7 mouse cellular contexts compared by ENCODE assay signal in genomic region chr13:46633320-46634132, GRCm38 (mm10). TPM values are rescaled to one million over a fixed set of nuclear protein-coding genes. Genes with fewer than 3 reads are reported as not detected.
A peak's percentile ranks its signal among the peaks of the same experiment; 100 is the strongest.
DNase-seq lines count a peak whose midpoint lies in the region; ATAC-seq and TF ChIP-seq lines count a peak whose summit lies in the region.

No protein-coding gene starts in this region.

- TF ChIP-seq CTCF in midbrain, postnatal 0 days (IDR thresholded peaks at IDR 0.05): no peak; the same call in 1 of the 2 replicates

- no peaks in the 10 kb centered on the region for H3K9me3 ChIP-seq in embryonic facial prominence, embryonic 15.5 days (replicated peaks)
- H3K9me3 ChIP-seq in midbrain, postnatal 0 days (ENCODE audit: low read length): no peaks in the 10 kb centered on the region

- H3K4me1 ChIP-seq in embryonic facial prominence, embryonic 15.5 days: peaks cover 12% of the 10 kb centered on the region
- H3K4me1 ChIP-seq in midbrain, postnatal 0 days (ENCODE audit: insufficient read depth, low read length): no peaks in the 10 kb centered on the region

- no peaks in the 10 kb centered on the region; the same call in 1 of the 2 replicates for H3K27me3 ChIP-seq in embryonic facial prominence, embryonic 15.5 days
- no peaks in the 10 kb centered on the region for H3K27me3 ChIP-seq in midbrain, postnatal 0 days (ENCODE audit: insufficient read depth, low read length)

- 24% methylated on average over 18 of the region's 18 CpGs for WGBS in embryonic facial prominence, embryonic 15.5 days
- 9% methylated on average over 18 of the region's 18 CpGs for WGBS in midbrain, postnatal 0 days

- no peak overlapping the region for H3K27ac ChIP-seq in embryonic facial prominence, embryonic 15.5 days (replicated peaks)
- H3K27ac ChIP-seq in midbrain, postnatal 0 days (ENCODE audit: low read depth, low read length): peak overlapping the region; percentile 87

- peak overlapping the region; percentile 36 for H3K4me2 ChIP-seq in embryonic facial prominence, embryonic 15.5 days (replicated peaks)
- H3K4me2 ChIP-seq in midbrain, postnatal 0 days (ENCODE audit: low read depth, low read length, poor library complexity, severe bottlenecking): peak overlapping the region; percentile 26; the same call in 1 of the 2 replicates

- no peaks in the 10 kb centered on the region for H3K36me3 ChIP-seq in embryonic facial prominence, embryonic 15.5 days
- H3K36me3 ChIP-seq in midbrain, postnatal 0 days (ENCODE audit: insufficient read depth, low read length): no peaks in the 10 kb centered on the region

- no peak overlapping the region for H3K4me3 ChIP-seq in embryonic facial prominence, embryonic 15.5 days (replicated peaks)
- no peak overlapping the region for H3K4me3 ChIP-seq in midbrain, postnatal 0 days (ENCODE audit: low read depth, low read length)

- no peak overlapping the region for H3K9ac ChIP-seq in embryonic facial prominence, embryonic 15.5 days
- peak overlapping the region; percentile 54 for H3K9ac ChIP-seq in midbrain, postnatal 0 days (replicated peaks; ENCODE audit: low read length, poor library complexity, severe bottlenecking)

- ATAC-seq in embryonic facial prominence, embryonic 15.5 days (ENCODE audit: insufficient number of reproducible peaks, low FRiP score, low TSS enrichment, low read depth): no peak
- peak; percentile 86 for ATAC-seq in midbrain, postnatal 0 days (ENCODE audit: low FRiP score)
- no peak for ATAC-seq in erythroid progenitor cell, adult 5-6 weeks (replicated peaks; ENCODE audit: low FRiP score, poor library complexity, severe bottlenecking)

- DNase-seq in cerebellum, adult 9-11 months: peak; percentile 23
- DNase-seq in layer of hippocampus, postnatal 10 days (ENCODE audit: low spot score in 2 of 2): peak; percentile 54 to 70
- peak; percentile 85 for DNase-seq in midbrain, postnatal 0 days (ENCODE audit: low spot score)
- no peak for DNase-seq in lung, postnatal 14 days
- DNase-seq in adrenal gland, postnatal 14 days: no peak

RNA-seq across cellular contexts. Expression of gene Fam8a1, which starts 35.8 kb away (rescaled TPM):
- 12.2 and 13.5 TPM in 2 replicates for polyA plus RNA-seq in embryonic facial prominence, embryonic 15.5 days (2015; fragmentation: Nextera tagmentation; extraction: Ambion mirVana)
- total RNA-seq in layer of hippocampus, postnatal 10 days (2021): 10 to 100 TPM; 64.4 to 69.3 TPM
- total RNA-seq in midbrain, postnatal 0 days (2014; rRNA removed): 59.2 and 68.1 TPM in 2 replicates
- 15.8 and 18.1 TPM in 2 replicates for polyA plus RNA-seq in midbrain, postnatal 0 days (2015; fragmentation: Nextera tagmentation; extraction: Ambion mirVana)
- total RNA-seq in adrenal gland, postnatal 14 days (2021): 45.5 and 47.1 TPM in 2 replicates
- total RNA-seq in erythroid progenitor cell, adult 5-6 weeks (2015; ENCODE audit: low replicate concordance): 18.7 and 21.0 TPM in 2 replicates
- 7.1 and 32.7 TPM in 2 replicates for total RNA-seq in erythroid progenitor cell, adult 5-6 weeks (2017; ENCODE audit: low replicate concordance)

Comparison
In these comparisons a context has a peak if more than half of its experiments do, and no peak if none do; other contexts are left out.
1. DNase-seq: peak in cerebellum, adult 9-11 months (single experiment), layer of hippocampus, postnatal 10 days (2 of 2) and midbrain, postnatal 0 days (single experiment); none in lung, postnatal 14 days (single experiment) and adrenal gland, postnatal 14 days (single experiment).